Mouse (Mus musculus) adrenal gland (tissue): ENCODE results near the gene Aff2.

Experiments
- intact Hi-C: fragments of 180-260 bp; cut with DNase I; formaldehyde crosslinking; loops from one replicate; pipeline ENCODE4 v1.15.1; 2025
- long read RNA-seq, 2 experiments: library from polyadenylated mRNA; unstranded; transcript quantifications; one replicate each; pipeline ENCODE4 v2.0.0; 2020; ENCODE audit warnings: borderline replicate concordance in 1 of 2; ENCODE audit not compliant: insufficient replicate concordance in 1 of 2

Gene Aff2
- long read RNA-seq, experiment 1, partial matches to known transcripts: 0 of 2 reads
- long read RNA-seq, experiment 1, other reads (novel, unspliced or antisense): 0 of 2 reads
- long read RNA-seq, experiment 2, partial matches to known transcripts: 1 of 1 reads
- long read RNA-seq, experiment 2, other reads (novel, unspliced or antisense): 0 of 1 reads

DNA sequence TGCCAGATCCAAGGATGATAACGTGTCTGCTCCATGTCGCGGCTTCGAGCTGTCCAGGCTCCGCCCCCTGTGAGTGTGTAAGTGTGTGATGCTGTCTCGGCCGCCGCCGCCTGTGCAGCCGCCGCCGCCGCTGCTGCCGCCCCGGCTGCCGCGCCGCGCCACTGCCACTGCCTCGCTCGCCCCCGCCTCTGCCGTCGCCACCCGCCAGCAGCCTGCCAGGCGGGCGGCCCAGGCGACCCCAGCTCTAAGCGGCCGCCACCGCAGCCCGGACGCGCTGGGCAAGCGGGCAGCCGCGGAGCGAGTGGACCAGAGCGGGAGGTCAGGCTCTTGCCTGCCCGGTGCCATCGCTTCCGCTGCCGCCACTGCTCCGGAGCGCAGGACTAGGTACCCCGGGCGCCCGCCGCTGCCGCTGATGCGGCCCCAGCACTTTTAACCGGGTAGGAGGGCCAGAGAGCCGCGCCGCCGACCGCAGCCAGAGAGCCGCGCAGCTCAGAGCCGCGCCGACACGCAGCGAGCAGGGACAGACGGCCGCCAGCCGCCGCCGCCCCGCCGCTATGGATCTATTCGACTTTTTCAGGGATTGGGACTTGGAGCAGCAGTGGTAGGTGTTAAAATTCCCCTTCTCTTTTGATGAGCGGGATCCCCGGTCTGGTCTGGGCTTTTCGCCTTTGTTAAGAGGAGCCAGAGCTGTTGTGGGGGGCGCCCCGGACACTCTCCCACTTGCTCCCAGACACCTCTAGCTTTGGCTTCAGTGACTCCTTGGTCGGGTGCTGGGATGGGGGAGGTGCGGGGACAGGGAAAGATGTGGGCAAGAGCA lies at the start of gene Aff2:
Aff2 (plus strand) TSS at position 57 of the 817 bp plus-strand sequence.
- intact Hi-C loops: no loop called here

DNA sequence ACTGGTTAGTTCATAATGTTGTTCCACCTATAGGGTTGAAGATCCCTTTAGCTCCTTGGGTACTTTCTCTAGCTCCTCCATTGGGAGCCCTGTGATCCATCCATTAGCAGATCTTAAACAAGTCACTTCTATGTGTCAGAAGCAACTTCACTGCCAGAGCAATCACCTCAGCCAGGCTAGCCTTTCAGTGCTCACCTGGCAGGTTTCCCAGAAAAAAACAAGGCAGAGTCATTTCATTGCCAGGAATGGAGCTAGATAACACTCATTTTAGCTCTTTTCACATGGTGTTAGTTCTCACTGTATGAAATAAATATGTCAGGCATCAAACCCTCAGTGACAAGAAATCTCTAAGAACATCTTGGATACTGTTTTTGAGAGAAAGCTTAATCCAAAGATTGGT lies 22.8 kb upstream of the Aff2 start:
- intact Hi-C loops: no loop called here

DNA sequence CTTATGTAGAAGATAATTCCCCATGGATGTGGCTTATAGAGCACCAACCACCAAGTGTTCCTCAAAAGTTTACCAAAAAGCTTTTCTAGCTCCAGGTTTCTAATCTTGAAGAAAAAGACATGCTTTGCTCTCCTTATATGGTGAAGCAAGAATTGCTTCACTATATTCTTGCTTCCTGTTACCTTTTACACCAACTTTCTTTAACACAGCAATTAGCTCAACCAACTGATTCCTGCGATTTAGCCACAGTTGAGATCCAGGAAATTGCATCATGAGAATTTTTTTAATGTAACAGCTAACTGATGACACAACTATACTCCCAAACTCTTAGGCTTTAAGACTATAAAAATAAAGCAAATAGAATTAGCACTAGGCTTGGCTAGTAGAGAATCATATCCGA lies 4.5 kb upstream of the Aff2 start:
- intact Hi-C loops: no loop called here

DNA sequence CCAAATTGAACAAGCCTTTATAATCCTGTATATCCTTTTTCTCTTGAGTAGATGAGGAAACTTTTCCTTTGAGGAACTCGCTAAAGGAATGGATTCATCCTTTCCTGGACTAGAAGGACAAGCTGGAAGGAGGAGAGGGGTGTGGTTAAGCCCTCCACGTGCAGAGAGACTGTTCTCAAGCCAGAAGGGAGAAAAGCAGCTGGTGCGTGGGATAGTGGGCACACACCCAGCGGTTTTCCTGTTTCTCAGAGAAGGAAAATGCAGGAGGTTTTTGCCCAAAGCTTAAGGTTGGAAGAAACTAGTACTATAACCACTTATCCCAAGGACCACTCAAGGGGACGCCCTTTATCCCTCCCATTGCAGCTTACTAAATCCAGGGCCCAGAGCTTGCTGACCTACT lies 734 bp upstream of the Aff2 start:
- intact Hi-C loops: no loop called here

DNA sequence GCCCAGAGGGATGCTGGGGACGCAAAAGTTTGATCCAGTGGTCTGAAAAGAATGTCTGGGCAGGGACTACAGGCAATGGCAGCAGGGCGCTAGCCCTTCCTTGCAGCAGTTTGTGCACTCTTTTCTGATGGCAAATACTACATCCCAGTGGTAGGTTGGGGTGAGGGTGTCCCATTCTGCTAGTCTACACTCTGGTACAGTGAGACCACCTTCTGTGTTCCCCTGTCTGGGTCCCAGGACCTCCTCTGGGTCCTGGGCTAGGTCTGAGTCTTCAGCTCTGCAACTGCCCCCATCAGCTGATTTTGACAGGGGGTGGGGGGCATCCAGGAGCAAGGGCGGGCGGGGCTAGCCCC lies 233 bp upstream of the Aff2 start:
- intact Hi-C loops: no loop called here

DNA sequence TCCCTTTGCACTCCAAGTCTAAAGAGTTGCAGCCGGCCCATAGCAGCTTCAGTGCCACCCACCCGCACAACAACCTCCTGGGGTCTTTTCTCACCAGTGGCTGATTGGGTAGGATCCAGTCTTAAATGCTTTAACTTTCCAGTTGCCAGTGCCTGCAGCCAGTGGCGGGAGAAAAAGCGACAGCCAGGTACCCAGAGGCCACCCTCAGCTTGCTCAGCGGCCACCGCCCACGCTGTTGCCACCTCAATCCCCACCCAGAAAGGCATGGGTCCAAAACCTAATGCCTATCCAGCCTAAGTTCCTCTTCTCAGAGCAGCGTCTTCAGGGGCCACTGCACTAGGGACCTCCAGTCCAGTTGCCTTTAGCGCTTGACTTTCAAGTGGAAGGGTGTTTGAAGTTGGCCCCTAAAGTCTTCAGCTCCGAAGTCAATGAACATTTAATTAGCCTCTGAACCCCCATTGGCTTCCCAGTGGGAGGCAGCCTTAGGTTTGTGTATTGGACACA lies 1.0 kb downstream of the Aff2 start:
- intact Hi-C loops: no loop called here

DNA sequence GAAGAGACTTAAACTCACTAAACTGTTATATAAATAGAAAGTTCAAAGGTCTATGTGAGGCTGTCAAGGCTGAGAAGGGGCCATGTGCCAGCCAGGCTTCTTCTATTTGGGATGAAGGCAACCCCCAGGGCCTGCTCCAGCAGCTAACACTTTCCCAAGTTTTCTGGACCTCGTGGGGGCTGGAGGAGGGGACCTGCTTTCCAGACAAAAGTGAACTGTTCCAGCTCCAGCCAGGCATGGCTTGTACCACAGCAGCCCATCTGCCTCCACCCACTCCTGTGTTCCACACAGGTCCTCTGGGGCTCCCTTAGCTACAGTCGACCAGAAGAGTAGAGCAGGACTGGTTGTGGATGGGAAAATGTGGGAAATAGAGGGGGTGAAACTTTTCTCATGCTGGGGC lies 4.1 kb downstream of the Aff2 start:
- intact Hi-C loops: no loop called here

DNA sequence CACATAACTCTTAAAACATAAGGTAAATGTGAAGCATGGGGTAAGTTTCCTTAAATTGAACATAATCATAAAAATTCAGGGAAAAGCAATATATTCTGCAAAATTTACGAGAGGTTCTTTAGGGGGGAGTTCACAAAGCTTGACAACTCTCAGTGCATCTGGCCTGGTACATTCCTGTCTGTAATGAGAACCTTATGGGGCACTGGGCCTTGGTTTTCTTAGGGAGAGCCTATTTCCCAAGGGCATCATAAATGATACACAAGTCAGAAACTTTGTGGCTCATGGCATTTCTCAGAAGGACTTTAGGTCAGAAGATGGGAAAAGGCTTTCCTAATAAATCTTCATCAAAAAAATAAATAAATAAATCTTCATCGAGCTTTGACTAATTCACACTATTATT lies 13.2 kb downstream of the Aff2 start:
- intact Hi-C loops: no loop called here

DNA sequence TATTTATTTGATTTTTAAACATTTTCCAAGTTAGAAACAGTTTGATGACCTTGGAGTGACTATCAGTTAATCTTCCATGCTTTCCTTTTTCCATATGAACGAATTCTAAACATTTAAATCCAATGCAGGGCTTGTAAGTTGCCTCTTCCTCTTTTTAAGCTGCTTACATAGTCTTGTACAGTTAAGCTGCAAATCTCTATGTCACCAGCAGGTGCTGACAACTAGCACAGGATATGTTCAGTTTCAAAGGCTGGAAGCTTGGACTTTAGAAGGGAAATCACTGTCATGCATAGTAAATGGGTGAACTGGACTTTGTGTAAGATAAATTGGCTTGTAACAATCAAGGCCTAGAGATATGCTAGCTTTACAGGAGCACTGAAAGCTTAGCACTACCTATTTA lies 29.6 kb downstream of the Aff2 start:
- intact Hi-C loops: no loop called here

DNA sequence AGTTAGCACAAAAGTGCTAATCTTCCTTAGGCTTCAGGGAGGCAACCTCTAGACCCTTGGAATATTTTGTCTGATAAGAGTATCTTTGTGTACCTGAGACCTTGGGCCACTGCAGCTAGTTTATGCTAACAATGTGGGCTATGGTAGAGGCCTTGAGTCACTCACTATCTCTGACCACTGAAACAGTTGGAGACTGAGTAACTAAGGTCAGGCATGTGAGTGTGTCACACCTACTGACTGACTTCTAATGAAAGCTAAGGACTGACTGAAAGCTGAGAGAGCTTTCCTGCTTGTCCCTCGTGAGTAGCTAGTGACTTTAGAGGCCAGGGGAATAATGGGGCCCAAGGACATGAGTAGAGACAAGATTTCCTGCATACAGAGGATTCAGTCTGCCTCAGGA lies 54.9 kb downstream of the Aff2 start:
- intact Hi-C loops: no loop called here

DNA sequence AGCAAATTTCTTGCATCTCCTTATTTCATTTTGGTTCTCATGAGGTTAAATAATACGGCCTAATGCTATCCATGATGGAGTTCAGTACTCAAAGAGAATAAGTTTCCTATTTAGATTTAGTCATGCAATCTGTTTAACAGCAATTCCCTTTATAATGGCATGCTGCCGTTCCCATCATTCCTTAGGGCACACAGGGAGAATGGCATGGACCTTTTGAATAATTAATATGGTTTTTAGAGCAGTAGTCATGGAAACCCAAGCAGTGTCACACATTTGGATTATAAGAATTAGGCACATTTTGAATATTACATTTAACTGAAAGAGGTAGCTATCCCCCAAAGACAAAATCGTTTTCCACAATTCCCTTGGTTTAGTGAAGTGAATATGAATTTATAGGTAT lies 78.3 kb downstream of the Aff2 start:
- intact Hi-C loops: no loop called here

DNA sequence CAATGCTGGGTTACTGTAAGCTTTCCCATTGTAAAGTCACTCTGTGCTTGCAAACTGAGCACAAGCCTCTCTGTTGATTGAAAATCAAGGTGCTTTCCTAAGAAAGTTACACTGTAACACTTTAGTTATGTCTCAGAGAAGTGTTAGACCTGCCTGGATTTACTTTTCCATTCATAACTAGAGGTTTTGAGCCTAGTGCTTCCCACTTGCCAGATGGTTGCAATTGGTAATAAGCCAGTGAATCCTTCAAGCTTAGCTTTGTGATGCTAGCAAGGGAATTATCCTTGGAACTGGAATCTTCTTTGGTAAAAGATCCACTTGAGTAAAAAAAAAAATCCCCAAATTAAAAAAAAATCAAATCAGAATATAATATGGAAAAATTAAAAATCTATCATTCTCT lies 81.8 kb downstream of the Aff2 start:
- intact Hi-C loops: no loop called here

DNA sequence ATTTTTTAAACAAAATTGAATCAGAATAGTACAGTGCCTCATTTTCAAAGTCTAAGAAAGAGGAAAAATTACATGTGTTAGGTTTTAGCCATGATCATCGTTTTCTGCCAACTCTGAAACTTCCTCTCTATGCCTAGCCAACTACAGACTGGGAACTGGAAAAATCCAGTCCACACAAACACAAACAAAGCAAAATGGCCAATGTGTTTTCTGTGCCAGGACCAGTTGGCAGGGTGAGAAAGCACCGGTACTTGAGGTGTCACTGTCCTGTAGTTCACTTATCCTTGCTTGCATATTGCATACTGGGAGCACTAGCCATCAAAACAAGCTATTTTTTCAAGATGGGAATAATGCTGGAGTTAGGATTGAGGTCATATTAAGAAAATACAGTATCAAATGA lies 100.8 kb downstream of the Aff2 start:
- intact Hi-C loops: no loop called here

DNA sequence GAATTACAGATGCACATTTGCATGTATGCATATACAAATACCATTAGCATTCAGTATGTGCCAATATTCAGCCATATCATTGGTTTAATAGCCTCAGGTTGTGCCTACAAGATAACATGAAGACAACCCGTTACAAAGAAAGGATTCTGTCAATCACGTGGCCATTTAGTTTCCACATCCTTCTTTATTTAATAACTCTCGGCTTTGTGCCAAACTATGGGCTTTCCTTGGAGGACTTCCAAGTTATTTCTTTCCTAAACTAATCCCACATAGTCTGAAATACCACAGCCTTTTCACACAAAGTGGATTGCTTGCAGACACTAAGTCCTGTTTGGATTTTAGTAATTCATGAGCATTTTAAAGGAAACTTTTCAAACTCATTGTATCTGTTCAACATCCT lies 142.0 kb downstream of the Aff2 start:
- intact Hi-C loops: no loop called here

DNA sequence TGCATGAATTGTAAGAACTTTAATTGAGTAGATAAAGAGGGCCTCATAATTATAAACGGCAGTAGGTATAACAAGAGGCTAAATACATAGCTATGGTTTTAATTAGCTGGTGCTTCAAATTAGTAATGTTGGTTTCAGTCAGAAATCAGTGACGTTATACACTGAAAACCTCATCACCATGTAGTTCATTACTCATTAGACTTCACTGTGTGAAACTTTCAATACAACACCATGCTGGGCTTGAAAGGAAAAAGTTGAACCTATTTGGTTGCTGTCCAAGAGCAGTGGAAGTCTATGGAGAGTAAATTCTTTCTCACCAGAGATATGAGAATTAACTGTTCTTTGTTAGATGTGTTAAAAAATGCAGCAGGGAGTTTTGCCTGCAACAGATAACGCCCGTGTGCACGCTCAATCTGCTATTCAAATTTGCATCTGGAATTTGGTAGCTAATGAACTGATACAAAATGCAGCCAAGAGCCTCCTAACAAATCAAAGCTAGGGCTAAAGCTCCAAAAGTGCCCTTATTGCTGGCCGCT lies 158.0 kb downstream of the Aff2 start:
- intact Hi-C loops: no loop called here

DNA sequence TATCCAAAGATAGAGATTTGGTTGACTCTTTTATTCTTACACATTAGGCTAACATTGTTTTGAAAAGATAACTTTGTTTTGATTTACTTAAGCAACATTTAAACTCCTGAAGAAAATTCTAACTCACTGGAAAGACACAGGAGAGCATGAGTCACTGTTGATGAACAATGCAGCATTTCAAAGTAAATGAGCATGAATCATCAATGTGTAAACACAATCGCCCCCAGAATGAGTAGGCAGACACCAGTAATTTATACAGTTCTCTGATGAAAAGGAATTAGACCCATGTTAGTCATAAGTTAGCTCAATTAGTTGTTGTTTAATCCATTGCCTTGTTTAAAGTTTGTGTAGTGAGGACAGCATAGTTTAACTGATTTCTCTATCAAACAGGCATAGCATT lies 180.7 kb downstream of the Aff2 start:
- intact Hi-C loops: no loop called here

DNA sequence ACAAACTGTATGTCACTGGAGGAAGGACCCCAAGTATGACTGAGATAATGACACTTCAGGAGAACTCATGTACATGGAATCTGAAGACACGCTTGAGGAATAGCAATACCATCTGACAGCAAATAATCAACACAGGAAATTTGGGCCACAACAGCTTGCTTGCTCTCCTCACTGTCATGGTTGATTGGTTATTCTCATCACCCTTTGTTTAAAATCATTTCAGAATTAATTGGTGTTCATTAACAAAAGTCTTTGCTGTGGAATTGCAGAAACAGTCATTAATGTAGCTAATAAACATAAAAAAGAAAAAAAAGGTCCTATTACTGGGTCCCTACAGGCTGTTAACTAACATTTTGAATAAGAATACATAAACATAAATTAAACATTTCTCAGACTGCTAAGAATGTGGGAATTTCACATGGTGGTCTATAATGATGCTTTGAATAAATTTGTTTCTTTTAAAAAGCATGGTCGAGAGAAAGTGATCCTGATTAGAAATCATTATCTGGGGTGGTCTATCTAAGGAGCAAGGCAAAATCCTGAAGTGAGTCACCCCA lies 219.9 kb downstream of the Aff2 start:
- intact Hi-C loops: no loop called here

DNA sequence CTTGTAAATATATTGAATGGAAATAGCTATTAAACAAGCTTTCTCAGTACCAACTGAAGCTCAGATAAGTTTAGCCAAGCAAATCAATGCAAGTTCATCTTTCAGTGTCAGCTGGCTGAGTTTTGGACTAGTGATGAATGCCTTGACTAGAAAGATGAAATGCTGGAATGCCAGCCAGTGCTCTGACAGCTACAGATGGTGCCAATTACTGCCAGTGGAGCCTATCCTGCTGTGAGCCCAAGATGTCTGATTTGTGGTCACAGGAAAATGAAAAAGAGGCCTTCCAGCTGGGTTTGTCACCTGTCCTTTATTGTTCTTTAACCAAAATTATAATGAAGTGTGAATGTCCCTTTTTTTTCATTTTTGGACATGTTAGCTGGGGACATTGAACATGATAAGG lies 248.7 kb downstream of the Aff2 start:
- intact Hi-C loops: no loop called here

DNA sequence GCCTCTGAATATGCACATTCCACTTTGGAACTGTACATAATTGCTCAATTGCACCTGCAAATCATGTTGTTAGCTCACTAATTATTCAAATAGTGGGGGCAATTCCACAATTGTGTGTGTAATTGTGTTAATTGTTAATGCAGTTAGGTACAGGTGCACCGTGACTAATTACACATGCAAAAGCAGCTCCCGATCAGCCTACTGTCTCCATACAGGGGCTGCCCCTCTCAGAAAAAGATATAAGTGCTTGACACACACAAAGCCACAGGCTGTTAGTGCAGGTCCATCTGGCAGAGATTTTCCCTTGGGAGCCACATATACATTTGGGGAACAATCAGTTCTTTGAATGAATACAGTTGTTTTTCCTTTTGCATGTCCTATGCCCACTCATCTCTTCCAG lies 302.9 kb downstream of the Aff2 start:
- intact Hi-C loops: no loop called here

DNA sequence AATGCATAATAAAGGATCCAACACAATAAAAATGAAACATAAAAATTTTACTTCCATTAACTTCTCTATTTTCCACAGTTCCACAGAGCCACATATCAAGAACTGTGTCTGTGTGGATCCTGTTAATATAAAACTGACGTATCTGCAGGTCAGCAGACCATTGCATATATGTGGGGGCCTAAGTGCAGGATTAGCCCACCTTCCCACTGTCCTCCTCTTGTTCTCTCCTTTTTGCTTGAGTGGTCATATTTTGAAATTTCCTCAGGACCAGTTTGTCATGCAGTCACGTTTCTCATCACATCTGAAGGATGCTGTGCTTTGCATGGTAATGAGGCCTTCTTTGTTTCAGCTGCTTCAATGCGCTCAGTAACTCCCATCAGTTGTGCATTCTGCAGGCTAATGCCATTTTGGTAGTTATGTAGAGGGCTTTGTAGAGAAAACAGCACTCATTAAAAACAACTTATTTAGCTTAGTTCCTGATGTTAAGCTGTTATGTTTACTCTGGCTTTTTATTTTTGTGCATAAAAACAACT lies 306.1 kb downstream of the Aff2 start:
- intact Hi-C loops: no loop called here

DNA sequence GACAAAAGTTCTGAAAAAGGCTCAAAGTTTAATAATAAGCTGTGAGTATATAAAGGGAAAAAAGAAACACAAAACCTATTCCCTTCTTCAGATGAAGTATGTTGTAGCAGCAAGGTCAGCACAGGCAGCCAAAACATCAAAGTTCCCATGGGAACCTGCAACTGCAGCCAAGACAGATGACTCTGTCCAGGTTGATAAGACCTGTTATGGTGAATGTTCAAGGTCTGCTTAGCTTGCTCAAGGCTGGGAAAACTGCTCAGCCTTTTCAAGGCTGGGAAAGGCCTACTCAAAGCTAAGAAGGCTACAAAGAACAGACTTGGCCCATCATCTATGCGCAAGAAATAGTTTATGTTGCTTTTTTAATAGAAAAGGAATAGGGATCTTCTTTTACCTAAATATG lies 315.6 kb downstream of the Aff2 start:
- intact Hi-C loops: no loop called here

DNA sequence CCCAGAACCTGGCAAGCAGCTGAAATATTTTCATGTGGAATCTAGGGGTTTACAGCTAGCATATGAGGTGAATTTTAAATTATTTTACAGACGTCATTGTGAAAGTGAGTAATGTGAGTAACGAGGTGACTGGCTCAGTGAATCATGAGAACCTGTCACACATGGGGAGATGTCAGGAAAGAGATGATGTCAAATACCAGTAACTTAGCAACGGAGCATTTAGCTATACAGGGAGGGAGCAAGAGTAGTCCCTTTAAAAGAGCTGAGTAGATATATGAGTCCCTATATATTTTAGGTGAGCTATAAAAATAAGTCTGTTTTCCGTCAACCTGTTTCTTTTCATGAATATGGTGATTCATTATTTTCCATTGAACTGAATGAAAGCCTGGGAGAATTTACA lies 338.7 kb downstream of the Aff2 start:
- intact Hi-C loops: no loop called here
